Mouse (Mus musculus) stomach, embryonic 15.5 days (tissue): Measurements from ENCODE around the gene Gmeb2. TPM values are rescaled to one million over a fixed set of nuclear protein-coding genes. Genes with fewer than 3 reads are reported as not detected.

Experiments used
- ATAC-seq: fragments of 200-750 bp; cut with Nextera tagmentation; 2 replicates; pipeline ENCODE4 v1.8.0; 2017; ENCODE audit warnings: low read depth, moderate number of reproducible peaks, moderate TSS enrichment; ENCODE audit not compliant: insufficient read depth, low FRiP score
- H3K27ac ChIP-seq: fragments of 300-500 bp; sonication (generic); 2 replicates; pipeline ENCODE4 v1.5.1; 2015; ENCODE audit warnings: mild to moderate bottlenecking, inconsistent platforms
- H3K27me3 ChIP-seq: fragments of 300-500 bp; sonication (generic); replicated peaks from 2 replicates; pipeline ENCODE4 v1.6.1; 2015; ENCODE audit warnings: inconsistent platforms
- H3K36me3 ChIP-seq: fragments of 300-500 bp; sonication (generic); 2 replicates; pipeline ENCODE4 v1.6.1; 2015; ENCODE audit warnings: inconsistent platforms
- H3K4me1 ChIP-seq: fragments of 300-500 bp; sonication (generic); 2 replicates; pipeline ENCODE4 v1.6.1; 2015; ENCODE audit warnings: inconsistent platforms
- H3K4me2 ChIP-seq: fragments of 300-500 bp; sonication (generic); 2 replicates; pipeline ENCODE4 v1.6.1; 2015; ENCODE audit warnings: mild to moderate bottlenecking, inconsistent platforms
- H3K4me3 ChIP-seq: fragments of 300-500 bp; sonication (generic); replicated peaks from 2 replicates; pipeline ENCODE4 v1.5.1; 2015; ENCODE audit warnings: inconsistent platforms
- H3K9ac ChIP-seq: fragments of 300-500 bp; sonication (generic); 2 replicates; pipeline ENCODE4 v1.6.1; 2015; ENCODE audit warnings: inconsistent platforms
- H3K9me3 ChIP-seq: fragments of 300-500 bp; sonication (generic); 2 replicates; pipeline ENCODE4 v1.6.1; 2016; ENCODE audit warnings: inconsistent platforms
- WGBS: fragments of 180-500 bp; shearing (Covaris S2); methylation state at CpG from one replicate; pipeline ENCODE4 v1.1.7; 2015; 5-methylcytosine and 5-hydroxymethylcytosine counted together
- polyA plus RNA-seq: library from polyadenylated mRNA; unstranded; fragments of >200 nt; fragmentation: Nextera tagmentation; extraction: Ambion mirVana; gene quantifications from 2 replicates; pipeline ENCODE4 v1.2.1, GENCODE M21; 2015

Gmeb2 gene
- polyA plus RNA-seq, 1 experiment from 2014 or later: 12.2 TPM

- H3K27ac ChIP-seq: no peak overlapping the region
- no peak overlapping the region for H3K4me2 ChIP-seq
- peaks cover 7% of the 10 kb centered on the region; the same call in 1 of the 2 replicates for H3K4me1 ChIP-seq
- H3K36me3 ChIP-seq: no peaks in the 10 kb centered on the region
- no peak overlapping the region for H3K4me3 ChIP-seq
- ATAC-seq: no peak
- H3K9me3 ChIP-seq: no peaks in the 10 kb centered on the region
- H3K9ac ChIP-seq: no peak overlapping the region
- WGBS: 91% methylated on average over 9 of the region's 9 CpGs
- no peaks in the 10 kb centered on the region for H3K27me3 ChIP-seq
Measured at GRCm38 (mm10) chr2:181239261-181239660, 48.6 kb downstream of the Gmeb2 start.

GRCm38 (mm10) chr2:181238861-181239260 is 49.0 kb downstream of the Gmeb2 start:
- Histone ChIP-seq H3K9me3 (no peaks in the 10 kb centered on the region), H3K36me3 (no peaks in the 10 kb centered on the region), H3K27me3 (no peaks in the 10 kb centered on the region), H3K27ac (no peak overlapping the region), H3K4me2 (no peak overlapping the region), H3K4me1 (peaks cover 7% of the 10 kb centered on the region; the same call in 1 of the 2 replicates), H3K9ac (no peak overlapping the region), H3K4me3 (no peak overlapping the region)
- WGBS: 78% methylated on average over 2 of the region's 2 CpGs
- ATAC-seq: no peak

GRCm38 (mm10) chr2:181238091-181238610 is 49.7 kb downstream of the Gmeb2 start:
- no peak overlapping the region for H3K9ac ChIP-seq
- H3K27ac ChIP-seq: no peak overlapping the region
- H3K4me3 ChIP-seq: no peak overlapping the region
- H3K4me1 ChIP-seq: peaks cover 7% of the 10 kb centered on the region; the same call in 1 of the 2 replicates
- H3K36me3 ChIP-seq: no peaks in the 10 kb centered on the region
- WGBS: 82% methylated on average over 10 of the region's 10 CpGs
- H3K27me3 ChIP-seq: no peaks in the 10 kb centered on the region
- ATAC-seq: no peak
- no peaks in the 10 kb centered on the region for H3K9me3 ChIP-seq
- no peak overlapping the region for H3K4me2 ChIP-seq

- Histone ChIP-seq H3K36me3 (no peaks in the 10 kb centered on the region), H3K4me1 (peaks cover 6% of the 10 kb centered on the region; the same call in 1 of the 2 replicates), H3K4me3 (no peak overlapping the region), H3K9me3 (no peaks in the 10 kb centered on the region), H3K9ac (no peak overlapping the region), H3K27ac (no peak overlapping the region), H3K4me2 (no peak overlapping the region), H3K27me3 (no peaks in the 10 kb centered on the region)
- ATAC-seq: no peak
- WGBS: 87% methylated on average over 17 of the region's 17 CpGs
Measured at GRCm38 (mm10) chr2:181237251-181238014, 50.4 kb downstream of the Gmeb2 start.

- Histone ChIP-seq H3K36me3 (no peaks in the 10 kb centered on the region), H3K4me3 (no peak overlapping the region), H3K9me3 (no peaks in the 10 kb centered on the region), H3K4me1 (0 out of 2 replicates have a peak, but pooled peaks cover under 1% of the 10 kb centered on the region), H3K27me3 (no peaks in the 10 kb centered on the region), H3K27ac (no peak overlapping the region), H3K9ac (no peak overlapping the region), H3K4me2 (no peak overlapping the region)
- WGBS: 81% methylated on average over 23 of the region's 23 CpGs
- no peak for ATAC-seq
Measured at GRCm38 (mm10) chr2:181235681-181236566, 51.9 kb downstream of the Gmeb2 start.

- ATAC-seq: no peak
- 93% methylated on average over 11 of the region's 11 CpGs for WGBS
- H3K27me3 ChIP-seq: no peaks in the 10 kb centered on the region
- no peaks in the 10 kb centered on the region for H3K36me3 ChIP-seq
- H3K4me1 ChIP-seq: no peaks in the 10 kb centered on the region
- H3K9ac ChIP-seq: no peak overlapping the region
- H3K4me2 ChIP-seq: no peak overlapping the region
- H3K4me3 ChIP-seq: no peak overlapping the region
- no peak overlapping the region for H3K27ac ChIP-seq
- no peaks in the 10 kb centered on the region for H3K9me3 ChIP-seq
Measured at GRCm38 (mm10) chr2:181234680-181235079, 53.2 kb downstream of the Gmeb2 start.

GRCm38 (mm10) chr2:181233443-181233842 is 54.4 kb downstream of the Gmeb2 start:
- no peak for ATAC-seq
- Histone ChIP-seq H3K27me3 (no peaks in the 10 kb centered on the region), H3K36me3 (no peaks in the 10 kb centered on the region), H3K4me2 (no peak overlapping the region), H3K9me3 (no peaks in the 10 kb centered on the region), H3K4me1 (no peaks in the 10 kb centered on the region), H3K4me3 (no peak overlapping the region), H3K27ac (no peak overlapping the region), H3K9ac (no peak overlapping the region)
- 90% methylated on average over 15 of the region's 15 CpGs for WGBS

- H3K9ac ChIP-seq: no peak overlapping the region
- ATAC-seq: no peak
- no peak overlapping the region for H3K4me3 ChIP-seq
- H3K4me1 ChIP-seq: no peaks in the 10 kb centered on the region
- no peaks in the 10 kb centered on the region for H3K27me3 ChIP-seq
- H3K36me3 ChIP-seq: no peaks in the 10 kb centered on the region
- no peak overlapping the region for H3K4me2 ChIP-seq
- no peak overlapping the region for H3K27ac ChIP-seq
- H3K9me3 ChIP-seq: no peaks in the 10 kb centered on the region
- WGBS: 75% methylated on average over 20 of the region's 20 CpGs
Measured at GRCm38 (mm10) chr2:181231171-181231570, 56.7 kb downstream of the Gmeb2 start.

GRCm38 (mm10) chr2:181228335-181228734 is 59.5 kb downstream of the Gmeb2 start:
- Histone ChIP-seq H3K4me2 (no peak overlapping the region), H3K4me3 (no peak overlapping the region), H3K27me3 (no peaks in the 10 kb centered on the region), H3K9ac (no peak overlapping the region), H3K4me1 (no peaks in the 10 kb centered on the region), H3K36me3 (no peaks in the 10 kb centered on the region), H3K9me3 (no peaks in the 10 kb centered on the region), H3K27ac (no peak overlapping the region)
- WGBS: 76% methylated on average over 1 of the region's 1 CpGs
- no peak for ATAC-seq

GRCm38 (mm10) chr2:181227122-181227521 is 60.7 kb downstream of the Gmeb2 start:
- Histone ChIP-seq H3K4me2 (no peak overlapping the region), H3K36me3 (no peaks in the 10 kb centered on the region), H3K9ac (no peak overlapping the region), H3K4me3 (no peak overlapping the region), H3K27ac (no peak overlapping the region), H3K27me3 (no peaks in the 10 kb centered on the region), H3K4me1 (no peaks in the 10 kb centered on the region), H3K9me3 (no peaks in the 10 kb centered on the region)
- WGBS: 77% methylated on average over 3 of the region's 3 CpGs
- no peak for ATAC-seq

- H3K4me2 ChIP-seq: no peak overlapping the region
- H3K9me3 ChIP-seq: no peaks in the 10 kb centered on the region
- H3K9ac ChIP-seq: no peak overlapping the region
- no peaks in the 10 kb centered on the region for H3K27me3 ChIP-seq
- WGBS: 81% methylated on average over 2 of the region's 2 CpGs
- H3K36me3 ChIP-seq: no peaks in the 10 kb centered on the region
- H3K27ac ChIP-seq: no peak overlapping the region
- no peak for ATAC-seq
- peaks cover 6% of the 10 kb centered on the region for H3K4me1 ChIP-seq
- H3K4me3 ChIP-seq: no peak overlapping the region
Measured at GRCm38 (mm10) chr2:181224994-181225393, 62.8 kb downstream of the Gmeb2 start.

- peak overlapping the region; percentile 36 for H3K4me3 ChIP-seq
- no peak overlapping the region for H3K9ac ChIP-seq
- peak overlapping the region; percentile 71 for H3K4me2 ChIP-seq
- WGBS: 35% methylated on average over 2 of the region's 2 CpGs
- H3K9me3 ChIP-seq: no peaks in the 10 kb centered on the region
- no peaks in the 10 kb centered on the region for H3K36me3 ChIP-seq
- peak overlapping the region; percentile 21 for H3K27ac ChIP-seq
- no peak for ATAC-seq
- H3K27me3 ChIP-seq: no peaks in the 10 kb centered on the region
- H3K4me1 ChIP-seq: peaks cover 14% of the 10 kb centered on the region
Measured at GRCm38 (mm10) chr2:181220361-181220760, 67.5 kb downstream of the Gmeb2 start.
